In genomic region chr14:31482417-31482816, GRCm38 (mm10) we compare ENCODE assay signal across 24 mouse cellular contexts. TPM values are rescaled to one million over a fixed set of nuclear protein-coding genes. Genes with fewer than 3 reads are reported as not detected.
DNase-seq lines count a peak whose midpoint lies in the region; ATAC-seq and TF ChIP-seq lines count a peak whose summit lies in the region.
"Had no signal": no experiment of that assay in that cellular context is flagged by ENCODE, and none has a peak within 500 bp of the region (broad histone marks: within the 10 kb centered on the region; RNA-seq: fewer than 3 reads in every experiment).

No protein-coding gene starts in this region.

- intact Hi-C loops in heart, postnatal 10 days (cut with DNase I), result no loop called here

- 87% methylated on average over 5 of the region's 5 CpGs for WGBS in intestine, embryonic 15.5 days
- WGBS in macrophage (ENCODE audit: missing documents), result 57% methylated on average over 5 of the region's 5 CpGs
- WGBS in neural tube, embryonic 15.5 days, result 92% methylated on average over 5 of the region's 5 CpGs

- H3K9ac ChIP-seq in MEL (ENCODE audit: control insufficient read depth, low read depth, low read length, poor library complexity, severe bottlenecking), result no peak overlapping the region
- no peak overlapping the region for H3K9ac ChIP-seq in intestine, embryonic 15.5 days
- no peak overlapping the region for H3K9ac ChIP-seq in neural tube, embryonic 15.5 days (replicated peaks)
- H3K9ac ChIP-seq: forebrain, embryonic 13.5 days; heart, embryonic 12.5 days; heart, embryonic 15.5 days; hindbrain, embryonic 14.5 days had no signal

- TF ChIP-seq CTCF in MEL (IDR thresholded peaks at IDR 0.05 in 2 of 3, conservative IDR thresholded peaks at IDR 0.05 in 1 of 3; ENCODE audit: control insufficient read depth in 1 of 3, insufficient read depth in 1 of 3, low read depth in 2 of 3, low read length in 3 of 3, poor library complexity in 1 of 3, severe bottlenecking in 1 of 3), result no peak

- H3K27me3 ChIP-seq in MEL (ENCODE audit: control insufficient read depth in 1 of 2, insufficient read depth in 2 of 2, low read length in 2 of 2), result no peaks in the 10 kb centered on the region
- H3K27me3 ChIP-seq in intestine, embryonic 15.5 days (replicated peaks), result no peaks in the 10 kb centered on the region
- no peaks in the 10 kb centered on the region for H3K27me3 ChIP-seq in neural tube, embryonic 15.5 days (replicated peaks)
- H3K27me3 ChIP-seq: forebrain, embryonic 13.5 days; heart, embryonic 12.5 days; heart, embryonic 15.5 days; Patski had no signal

- H3K36me3 ChIP-seq in MEL (ENCODE audit: control insufficient read depth in 1 of 2, insufficient read depth in 2 of 2, low read length in 2 of 2) (peaks cover 0 to 19% of the 10 kb centered on the region in 2 experiments; a peak in 2 of 4 replicates), macrophage (ENCODE audit: inconsistent target) (peaks cover 81% of the 10 kb centered on the region)
- H3K36me3 ChIP-seq in intestine, embryonic 15.5 days, result peaks cover 61% of the 10 kb centered on the region
- peaks cover 92% of the 10 kb centered on the region for H3K36me3 ChIP-seq in neural tube, embryonic 15.5 days

- no peak for TF ChIP-seq POLR2A in MEL (IDR thresholded peaks at IDR 0.05; ENCODE audit: control insufficient read depth in 1 of 2, insufficient read depth in 1 of 2, low read depth in 1 of 2, low read length in 2 of 2, poor library complexity in 1 of 2)

- H3K27ac ChIP-seq in MEL (ENCODE audit: control insufficient read depth, low read depth, low read length) (no peak overlapping the region), macrophage (peak overlapping the region; percentile 37)
- H3K27ac ChIP-seq in intestine, embryonic 15.5 days, result no peak overlapping the region
- H3K27ac ChIP-seq in neural tube, embryonic 15.5 days (replicated peaks), result no peak overlapping the region
- H3K27ac ChIP-seq: forebrain, embryonic 10.5 days; forebrain, embryonic 13.5 days; heart, embryonic 15.5 days; hindbrain, embryonic 14.5 days; hindbrain, postnatal 0 days had no signal

- H3K4me3 ChIP-seq in MEL (ENCODE audit: control insufficient read depth in 1 of 2, insufficient read depth in 1 of 2, low read depth in 2 of 2, low read length in 2 of 2) (no peak overlapping the region), macrophage (ENCODE audit: inconsistent target) (no peak overlapping the region)
- H3K4me3 ChIP-seq in intestine, embryonic 15.5 days (replicated peaks), result no peak overlapping the region
- no peak overlapping the region for H3K4me3 ChIP-seq in neural tube, embryonic 15.5 days (replicated peaks)
- H3K4me3 ChIP-seq: forebrain, embryonic 10.5 days; forebrain, embryonic 13.5 days; heart, embryonic 12.5 days; heart, embryonic 15.5 days had no signal

- no peaks in the 10 kb centered on the region for H3K9me3 ChIP-seq in MEL (replicated peaks; ENCODE audit: insufficient read depth, low read length)
- H3K9me3 ChIP-seq in intestine, embryonic 15.5 days, result no peaks in the 10 kb centered on the region
- no peaks in the 10 kb centered on the region for H3K9me3 ChIP-seq in neural tube, embryonic 15.5 days (replicated peaks)
- H3K9me3 ChIP-seq: forebrain, embryonic 10.5 days; forebrain, embryonic 13.5 days; heart, embryonic 12.5 days; heart, embryonic 15.5 days had no signal

- no peak overlapping the region for H3K4me2 ChIP-seq in intestine, embryonic 15.5 days (replicated peaks)
- H3K4me2 ChIP-seq in neural tube, embryonic 15.5 days, result no peak overlapping the region
- H3K4me2 ChIP-seq: forebrain, embryonic 13.5 days; heart, embryonic 12.5 days; heart, embryonic 15.5 days; hindbrain, embryonic 14.5 days had no signal

- no peak for TF ChIP-seq EP300 in MEL (IDR thresholded peaks at IDR 0.05; ENCODE audit: low read depth in 1 of 2, low read length in 2 of 2)

- H3K79me2 ChIP-seq in MEL (ENCODE audit: control insufficient read depth, insufficient read depth, low read length, poor library complexity), result no peaks in the 10 kb centered on the region
- no peaks in the 10 kb centered on the region for H3K79me2 ChIP-seq in macrophage (ENCODE audit: inconsistent target)

- no peaks in the 10 kb centered on the region for H3K4me1 ChIP-seq in MEL (ENCODE audit: control insufficient read depth in 1 of 2, insufficient read depth in 2 of 2, low read length in 2 of 2)
- H3K4me1 ChIP-seq in intestine, embryonic 15.5 days (replicated peaks), result no peaks in the 10 kb centered on the region
- H3K4me1 ChIP-seq in neural tube, embryonic 15.5 days, result no peaks in the 10 kb centered on the region
- H3K4me1 ChIP-seq: forebrain, embryonic 10.5 days; forebrain, embryonic 13.5 days; heart, embryonic 12.5 days; heart, embryonic 15.5 days had no signal

- ATAC-seq in intestine, embryonic 15.5 days, result peak; percentile 41; the same call in 1 of the 2 replicates
- ATAC-seq in neural tube, embryonic 15.5 days (ENCODE audit: low FRiP score), result no peak
- ATAC-seq: forebrain, embryonic 13.5 days; forebrain, embryonic 16.5 days; hindbrain, postnatal 0 days; Patski had no signal

- peak; percentile 91 for DNase-seq in heart, adult 11 months
- DNase-seq in heart, postnatal 10 days, result no peak
- DNase-seq in MEL (ENCODE audit: low read depth, low spot score), result peak; percentile 32
- DNase-seq in adrenal gland, postnatal 14 days, result no peak
- DNase-seq in left cerebral cortex, adult 8-10 months (ENCODE audit: low spot score in 2 of 2), result no peak
- DNase-seq: adrenal gland, postnatal 10 days; cerebellum, adult 18-20 months; cerebellum, adult 9-10 months; cerebellum, postnatal 14 days; gastrocnemius, postnatal 10 days; gastrocnemius, postnatal 36 days; heart, postnatal 14 days; heart, postnatal 4 days had no signal

- no peak for TF ChIP-seq RAD21 in MEL (IDR thresholded peaks at IDR 0.05; ENCODE audit: low read depth, low read length)

TF ChIP-seq in MEL, 35 proteins besides CTCF, POLR2A, EP300 and RAD21:
- no peak for TF ChIP-seq ETS1 (IDR thresholded peaks at IDR 0.05; ENCODE audit: low read depth, low read length)
- TF ChIP-seq POLR2AphosphoS2 (IDR thresholded peaks at IDR 0.05; ENCODE audit: low read length), result no peak
- peak; percentile 61 for TF ChIP-seq USF1 (IDR thresholded peaks at IDR 0.05; ENCODE audit: low read depth, low read length)
- TF ChIP-seq MYC (IDR thresholded peaks at IDR 0.05; ENCODE audit: low read depth, low read length), result no peak
TF ChIP-seq in MEL: peak in this region for 1.

RNA-seq across cellular contexts. Expression of gene Eaf1, which starts 11.8 kb away (rescaled TPM):
- total RNA-seq in heart, postnatal 10 days (2021), result 10 to 100 TPM; 14.2 to 15.1 TPM
- 44.4 and 50.6 TPM in 2 replicates for total RNA-seq in MEL (2012; rRNA removed)
- polyA plus RNA-seq in MEL (2012; ENCODE audit: insufficient read depth in 1 of 2, insufficient read length in 2 of 2, low read depth in 1 of 2, low replicate concordance in 2 of 2, missing spikeins in 1 of 2) (10 to 100 TPM in 1 of 2 experiments, not detected in 1; 67.2 TPM), macrophage (2018) (29.7 to 78.1 TPM (median 30.5 TPM) in 3 replicates)
- 19.9 and 21.4 TPM in 2 replicates for polyA plus RNA-seq in intestine, embryonic 15.5 days (2015; fragmentation: Nextera tagmentation; extraction: Ambion mirVana)
- 100 to 1,000 TPM in 4 of 26 experiments, 10 to 100 TPM in 22; 25.5 to 297 (median 65.6) TPM for total RNA-seq in macrophage (2018; cell fraction: chromatin; rRNA removed)
- total RNA-seq in macrophage (2018; cell fraction: cytosol; rRNA removed), result 10 to 100 TPM; 40.9 to 90.1 (median 50.3) TPM
- 100 to 1,000 TPM in 4 of 26 experiments, 10 to 100 TPM in 22; 28.9 to 124 (median 57.0) TPM for total RNA-seq in macrophage (2018; cell fraction: nucleus; rRNA removed)
- total RNA-seq in adrenal gland, postnatal 14 days (2021), result 41.5 and 44.2 TPM in 2 replicates
- total RNA-seq in left cerebral cortex, adult 8-10 months (2022), result 10 to 100 TPM; 12.5 to 16.6 (median 13.3) TPM
- 7.4 and 12.9 TPM in 2 replicates for polyA plus RNA-seq in neural tube, embryonic 15.5 days (2015; fragmentation: Nextera tagmentation; extraction: Ambion mirVana)

RNA-seq across cellular contexts. Expression of gene Mettl6, which starts 12.4 kb away (rescaled TPM):
- total RNA-seq in heart, postnatal 10 days (2021), result 10 to 100 TPM; 14.3 to 15.8 TPM
- 35.6 TPM in 2 replicates for total RNA-seq in MEL (2012; rRNA removed)
- 10 to 100 TPM in 1 of 2 experiments, not detected in 1; 39.2 TPM for polyA plus RNA-seq in MEL (2012; ENCODE audit: insufficient read depth in 1 of 2, insufficient read length in 2 of 2, low read depth in 1 of 2, low replicate concordance in 2 of 2, missing spikeins in 1 of 2)
- 52.9 and 54.1 TPM in 2 replicates for polyA plus RNA-seq in intestine, embryonic 15.5 days (2015; fragmentation: Nextera tagmentation; extraction: Ambion mirVana)
- 100 to 1,000 TPM in 17 of 26 experiments, 10 to 100 TPM in 9; 66.9 to 216 (median 116) TPM for total RNA-seq in macrophage (2018; cell fraction: chromatin; rRNA removed)
- 10 to 100 TPM; 22.5 to 43.0 (median 30.1) TPM for total RNA-seq in macrophage (2018; cell fraction: cytosol; rRNA removed)
- 100 to 1,000 TPM in 9 of 26 experiments, 10 to 100 TPM in 17; 57.2 to 130 (median 86.3) TPM for total RNA-seq in macrophage (2018; cell fraction: nucleus; rRNA removed)
- 23.8 to 35.1 TPM (median 32.2 TPM) in 3 replicates for polyA plus RNA-seq in macrophage (2018)
- total RNA-seq in adrenal gland, postnatal 14 days (2021), result 22.0 and 30.2 TPM in 2 replicates
- total RNA-seq in left cerebral cortex, adult 8-10 months (2022), result 10 to 100 TPM; 30.8 to 37.8 (median 34.0) TPM
- 40.3 and 47.4 TPM in 2 replicates for polyA plus RNA-seq in neural tube, embryonic 15.5 days (2015; fragmentation: Nextera tagmentation; extraction: Ambion mirVana)

RNA-seq across cellular contexts. Expression of gene Sh3bp5, which starts 46.5 kb away (rescaled TPM):
- total RNA-seq in heart, postnatal 10 days (2021), result 10 to 100 TPM; 59.7 to 65.1 TPM
- 0.19 and 0.36 TPM in 2 replicates for total RNA-seq in MEL (2012; rRNA removed)
- polyA plus RNA-seq in MEL (2012; ENCODE audit: insufficient read depth in 1 of 2, insufficient read length in 2 of 2, low read depth in 1 of 2, low replicate concordance in 2 of 2, missing spikeins in 1 of 2), result 1 to 10 TPM in 1 of 2 experiments, not detected in 1; 1.0 TPM
- 18.1 and 20.6 TPM in 2 replicates for polyA plus RNA-seq in intestine, embryonic 15.5 days (2015; fragmentation: Nextera tagmentation; extraction: Ambion mirVana)
- 100 to 1,000 TPM in 16 of 26 experiments, 10 to 100 TPM in 10; 59.6 to 272 (median 117) TPM for total RNA-seq in macrophage (2018; cell fraction: chromatin; rRNA removed)
- 100 to 1,000 TPM in 24 of 26 experiments, 10 to 100 TPM in 2; 96.2 to 190 (median 141) TPM for total RNA-seq in macrophage (2018; cell fraction: cytosol; rRNA removed)
- 100 to 1,000 TPM in 18 of 26 experiments, 10 to 100 TPM in 8; 64.7 to 176 (median 139) TPM for total RNA-seq in macrophage (2018; cell fraction: nucleus; rRNA removed)
- polyA plus RNA-seq in macrophage (2018), result 90.6 to 150 TPM (median 150 TPM) in 3 replicates
- total RNA-seq in adrenal gland, postnatal 14 days (2021), result 123 and 142 TPM in 2 replicates
- total RNA-seq in left cerebral cortex, adult 8-10 months (2022), result 10 to 100 TPM; 44.6 to 70.2 (median 56.1) TPM
- polyA plus RNA-seq in neural tube, embryonic 15.5 days (2015; fragmentation: Nextera tagmentation; extraction: Ambion mirVana), result 131 and 150 TPM in 2 replicates

Comparison
In these comparisons a context has a peak if more than half of its experiments do, and no peak if none do; other contexts are left out.
1. DNase-seq: peak in heart, adult 11 months (single experiment) and MEL (single experiment); none in heart, postnatal 10 days (0 of 2), adrenal gland, postnatal 14 days (single experiment) and left cerebral cortex, adult 8-10 months (0 of 2).
2. RNA of gene Sh3bp5, which starts 46.5 kb away (total RNA-seq): 123 to 142 TPM in adrenal gland, postnatal 14 days, 59.7 to 65.1 TPM in heart, postnatal 10 days and 44.6 to 70.2 TPM in left cerebral cortex, adult 8-10 months; 0.19 to 0.36 TPM in MEL; every median in the first group is over 10 times any median in the second.